Mouse (Mus musculus) lung, postnatal 0 days (tissue): ENCODE measurements around the gene Tlr5.

Source experiments
- CTCF ChIP-seq: IDR thresholded peaks from 2 replicates; pipeline ENCODE4 v1.5.1; 2016; ENCODE audit warnings: antibody characterized with exemption, mild to moderate bottlenecking
- EP300 ChIP-seq: IDR thresholded peaks from 2 replicates; pipeline ENCODE4 v1.6.1; 2016; ENCODE audit warnings: antibody characterized with exemption, mild to moderate bottlenecking, control low read depth

- no peak for TF ChIP-seq CTCF
- TF ChIP-seq EP300: no peak
Observed at GRCm38 (mm10) chr1:182987801-182988200, 33.2 kb downstream of the Tlr5 start.
